Mouse (Mus musculus) frontal cortex, postnatal 14 days (tissue): Measurements from ENCODE around the gene Tle2.

Experiments
- DNase-seq, 2 experiments: peaks; one replicate each; pipeline ENCODE4 v3.0.0; 2022; ENCODE audit warnings: low spot score in 2 of 2

Tle2 gene

DNA sequence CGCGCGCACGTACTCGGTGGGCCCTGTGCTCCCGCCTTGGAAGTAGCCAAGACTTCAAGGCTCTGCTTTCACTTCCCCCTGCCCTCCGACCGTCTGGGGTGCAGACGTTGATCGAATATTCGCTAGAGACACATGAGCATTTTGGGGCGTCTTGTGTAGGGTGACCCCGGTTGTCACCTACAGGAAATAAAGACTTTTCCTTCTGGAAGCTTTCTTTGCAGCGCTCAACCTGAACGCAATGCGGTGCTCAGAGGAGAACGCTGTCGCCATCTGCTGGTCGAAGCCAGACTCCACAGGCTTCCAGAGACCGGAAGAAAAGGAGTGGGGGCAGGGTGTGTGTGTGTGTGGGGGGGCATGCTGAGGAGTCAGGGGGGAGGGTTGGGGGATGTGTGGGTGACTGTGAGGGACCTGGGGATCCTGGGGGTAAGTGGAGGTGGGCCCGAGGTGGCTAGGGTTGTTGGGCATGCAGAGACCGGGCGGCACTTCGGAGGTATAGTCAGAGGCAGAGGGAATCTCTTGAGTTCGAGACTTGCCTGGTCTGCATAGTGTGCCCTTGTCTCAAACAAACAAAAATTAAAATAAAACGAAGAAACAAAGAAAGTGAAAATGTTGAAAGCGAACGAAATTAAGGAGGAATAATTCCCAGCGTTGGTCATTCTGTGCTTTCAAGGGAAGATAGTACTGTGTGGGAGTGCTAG is 30.8 kb downstream of the Tle2 start:
- DNase-seq, result peak; percentile 75 to 84

DNA sequence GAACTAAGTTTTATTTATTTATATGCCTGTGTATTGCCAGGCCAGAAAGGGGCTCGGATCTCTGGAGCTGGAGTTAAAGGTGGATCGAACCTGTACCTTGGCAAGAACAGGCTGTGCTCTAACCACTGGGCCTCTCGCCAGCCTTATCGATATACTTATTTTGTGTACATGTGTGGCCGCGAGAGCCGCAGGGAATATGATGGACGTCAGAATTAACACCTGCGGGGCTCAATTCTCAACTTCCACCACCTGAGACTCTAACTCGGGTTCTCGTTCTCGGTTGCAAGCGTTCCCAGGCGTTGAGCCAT is 31.3 kb downstream of the Tle2 start:
- no peak for DNase-seq

DNA sequence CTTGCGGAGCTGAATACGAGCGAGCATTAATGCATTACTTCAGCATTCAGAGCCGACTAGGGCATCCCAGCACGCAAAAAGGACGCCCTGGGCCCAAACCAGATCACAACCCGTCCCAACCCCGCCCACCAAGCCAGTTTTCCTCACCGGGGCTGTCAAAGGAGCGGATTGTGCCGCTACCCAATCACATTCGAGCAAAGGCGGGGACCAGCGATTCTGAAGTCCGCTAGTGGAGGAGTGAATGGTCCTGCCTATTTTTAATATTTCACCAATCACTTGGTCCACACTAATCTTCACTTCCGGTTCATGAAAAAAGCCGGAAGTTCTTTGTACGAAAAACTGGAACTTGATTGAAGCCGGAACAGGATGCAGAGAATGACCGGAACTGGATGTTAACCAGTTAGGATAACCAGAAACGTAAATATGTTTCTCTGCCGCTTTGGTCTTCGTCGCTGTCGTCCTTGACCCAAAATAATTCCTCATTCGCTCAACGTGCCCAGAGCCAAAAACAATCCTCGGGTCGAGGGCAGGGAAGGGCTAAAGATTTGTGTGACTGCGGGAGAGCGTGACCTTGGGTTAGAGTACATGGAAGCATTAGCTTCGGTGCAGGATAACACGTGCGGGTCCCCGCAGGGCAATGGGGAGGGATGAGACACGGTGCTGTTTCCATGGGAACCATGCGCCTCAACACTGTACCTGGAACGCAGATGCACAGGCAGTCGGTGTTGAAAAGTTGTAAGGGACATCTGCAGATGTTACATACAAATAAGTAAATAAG is 31.8 kb downstream of the Tle2 start, which contains the start of gene BC025920:
TSS of gene BC025920 (plus strand) at position 297 of the 778 bp plus-strand sequence.
- peak; percentile 91 to 92 for DNase-seq

DNA sequence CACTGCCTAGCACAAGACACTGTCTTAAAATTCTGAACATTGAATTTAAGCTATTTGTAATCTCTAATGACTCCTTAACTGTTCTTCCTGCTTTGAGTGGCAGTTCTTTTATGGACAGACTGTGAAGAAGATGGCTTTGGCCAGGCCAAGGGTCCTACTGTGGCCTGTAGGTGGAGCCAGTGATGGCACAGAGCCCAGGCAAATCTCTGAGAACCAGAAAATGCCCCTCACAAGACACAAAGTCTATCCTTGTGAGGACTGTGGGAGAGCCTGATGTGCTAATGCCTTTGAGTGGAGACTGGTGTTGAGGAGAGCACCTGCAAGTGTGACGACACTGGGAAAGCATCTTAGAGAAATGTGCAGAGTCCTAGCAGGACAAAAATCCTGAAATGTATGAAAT is 33.9 kb downstream of the Tle2 start:
- DNase-seq, result no peak

DNA sequence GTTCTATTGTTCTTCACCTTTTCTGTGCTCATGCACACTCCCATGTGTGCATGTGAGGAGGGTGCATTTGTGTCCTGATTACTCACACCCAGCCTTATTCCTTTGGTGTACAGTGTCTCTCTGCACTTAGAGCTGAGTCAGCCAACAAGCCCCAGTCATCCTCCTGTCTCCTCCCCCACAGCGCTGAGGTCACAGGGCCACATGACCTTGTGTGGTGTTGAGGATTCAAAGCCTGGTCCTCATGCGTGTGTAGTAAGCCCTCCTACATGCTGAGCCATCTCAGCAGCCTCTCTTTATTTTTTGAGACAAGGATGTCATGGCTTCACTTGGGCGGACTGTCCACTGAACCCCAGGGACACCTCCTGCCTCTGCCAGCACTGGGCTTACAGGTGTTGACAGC is 38.4 kb downstream of the Tle2 start:
- no peak for DNase-seq

- DNase-seq, result no peak
These were observed 41.1 kb downstream of the Tle2 start for GRCm38 (mm10) chr10:81615486-81615885.

GRCm38 (mm10) chr10:81619976-81620375 is 45.6 kb downstream of the Tle2 start:
- no peak for DNase-seq

- no peak for DNase-seq
These were observed 46.4 kb downstream of the Tle2 start for GRCm38 (mm10) chr10:81620786-81621185.

DNA sequence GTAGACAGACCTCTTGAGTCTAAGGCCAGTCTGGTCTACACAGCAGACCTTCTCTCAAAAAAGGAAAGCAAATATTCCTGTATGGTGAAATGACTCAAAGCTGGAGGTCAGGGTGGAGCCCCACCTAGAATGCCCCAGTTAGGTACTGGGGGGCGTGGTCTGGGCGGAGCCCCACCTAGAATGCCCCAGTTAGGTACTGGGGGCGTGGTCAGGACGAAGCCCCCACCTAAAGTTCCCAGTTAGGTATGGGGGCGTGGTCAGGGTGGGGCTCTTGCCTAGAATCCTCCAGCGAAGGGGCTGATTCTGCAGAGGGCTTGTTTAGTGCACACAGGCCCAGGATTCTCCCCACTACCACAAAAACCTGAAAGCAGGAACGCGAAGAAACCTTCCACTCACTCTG is 49.1 kb downstream of the Tle2 start:
- DNase-seq, result no peak

DNA sequence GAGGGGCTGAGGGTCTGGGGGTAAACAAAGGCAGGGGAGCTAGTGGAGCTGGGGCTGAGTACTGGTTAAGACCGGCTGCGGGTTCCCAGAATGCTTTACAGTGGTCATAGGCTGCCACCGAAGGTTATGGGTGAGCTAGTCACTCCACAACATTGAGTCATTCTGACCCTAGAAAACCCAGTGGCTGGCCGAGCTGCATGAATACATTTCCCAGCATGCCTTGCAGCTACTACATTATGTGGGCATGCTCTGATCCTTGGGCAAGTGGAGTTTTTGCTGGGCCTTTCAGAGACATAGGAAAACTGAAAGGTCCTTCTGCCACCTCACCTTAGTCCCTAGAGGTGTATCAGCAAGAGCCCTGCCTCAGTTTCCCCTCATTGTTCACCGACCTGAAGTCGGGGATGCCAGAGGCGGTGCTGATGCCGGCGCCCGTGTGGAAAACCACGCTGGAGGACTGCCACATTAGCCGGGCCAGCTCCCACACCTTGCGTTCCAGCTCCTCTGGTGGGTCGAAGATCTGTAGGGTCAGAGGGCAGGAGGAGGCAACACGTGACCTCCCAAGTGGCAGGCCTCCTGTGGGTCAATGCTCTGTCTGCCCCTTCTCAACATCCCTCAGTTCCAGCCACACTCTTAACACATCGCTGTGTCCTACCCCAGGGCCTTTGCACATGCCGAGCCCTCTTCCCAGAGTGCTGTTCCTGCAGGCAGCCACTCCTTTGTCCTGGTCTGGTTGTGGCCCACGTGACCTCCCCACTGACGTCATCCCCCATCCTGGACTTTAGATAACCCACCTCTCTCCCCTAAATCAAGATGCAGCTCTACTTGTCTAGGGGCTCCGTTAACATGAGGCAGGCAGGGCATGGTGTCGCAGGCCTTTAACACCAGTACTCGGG is 52.0 kb downstream of the Tle2 start:
- DNase-seq, result no peak

DNA sequence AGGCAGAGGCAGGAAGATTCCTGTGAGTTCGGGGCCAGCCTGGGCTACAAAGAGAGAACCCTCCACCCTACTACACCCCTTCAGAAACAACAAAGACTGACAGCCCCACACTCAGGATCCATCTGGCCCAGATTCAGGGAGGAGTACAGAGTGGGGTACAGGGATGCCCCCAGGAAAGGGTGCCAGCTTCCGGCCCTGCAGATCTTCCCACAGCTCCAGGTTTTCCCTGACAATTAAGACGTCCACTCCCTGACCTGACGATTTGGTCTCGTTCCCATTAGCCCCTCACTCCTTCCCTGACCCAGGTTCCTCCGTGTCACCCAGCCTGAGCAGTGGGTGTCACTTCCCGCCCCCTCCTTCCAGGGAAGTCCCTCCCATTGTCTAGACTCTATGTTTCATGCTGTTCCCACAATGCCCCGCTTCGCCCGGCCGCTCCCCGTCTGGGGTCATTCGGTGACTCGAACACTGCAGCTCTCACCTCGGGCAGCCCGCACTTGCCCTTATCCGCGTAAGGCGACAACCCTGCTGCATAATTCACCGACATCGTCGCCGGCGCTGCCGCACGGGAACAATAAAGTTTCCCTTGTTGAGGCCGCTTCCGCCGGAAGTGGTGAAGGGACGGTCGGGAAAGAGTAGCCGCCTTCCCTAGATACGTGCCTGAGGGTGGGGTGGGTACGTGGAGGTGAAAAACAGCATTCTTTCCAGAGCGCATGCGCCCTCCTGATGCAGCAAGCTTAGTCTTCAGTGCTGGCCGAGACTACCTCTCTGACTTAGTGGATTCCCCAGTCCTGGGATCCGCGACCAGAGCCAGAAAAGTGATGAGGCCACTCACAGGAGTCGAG is 52.9 kb downstream of the Tle2 start, which contains the start of gene Sirt6:
TSS of gene Sirt6 (minus strand) at position 804 of the 842 bp plus-strand sequence.
- DNase-seq, result peak; percentile 89 to 90

GRCm38 (mm10) chr10:81627836-81628220 is 53.5 kb downstream of the Tle2 start:
- no peak for DNase-seq

- no peak for DNase-seq
These were observed 54.0 kb downstream of the Tle2 start, which contains the start of gene Ankrd24 for GRCm38 (mm10) chr10:81628390-81628789. Gene Ankrd24, plus strand, starts transcription at chr10:81628540.

GRCm38 (mm10) chr10:81633253-81634099 is 59.1 kb downstream of the Tle2 start:
- peak; percentile 76 to 79 for DNase-seq

- no peak for DNase-seq
These were observed 62.0 kb downstream of the Tle2 start for GRCm38 (mm10) chr10:81636338-81636737.

DNA sequence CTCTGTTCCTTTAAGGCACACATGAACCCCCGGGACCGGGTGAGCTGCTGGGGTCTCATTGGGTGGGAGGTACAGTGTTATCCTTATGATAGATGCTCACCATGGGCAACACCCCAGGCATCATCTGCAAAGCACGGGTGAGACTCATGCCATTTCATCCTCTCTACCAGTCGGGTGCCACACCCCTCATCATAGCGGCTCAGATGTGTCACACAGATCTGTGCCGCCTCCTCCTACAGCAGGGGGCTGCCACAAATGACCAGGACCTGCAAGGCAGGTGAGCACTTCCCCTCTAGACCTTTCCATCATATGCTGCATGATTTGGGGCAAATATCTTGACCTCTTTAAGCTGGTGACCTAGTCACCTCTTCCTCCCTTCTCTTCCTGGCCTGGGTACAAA is 63.7 kb downstream of the Tle2 start:
- peak in 1 of 2 experiments; percentile 7 for DNase-seq
